Mouse (Mus musculus) stomach, postnatal 0 days (tissue): ENCODE measurements around the gene Glra1.

Source experiments
- CTCF ChIP-seq: IDR thresholded peaks from 2 replicates; pipeline ENCODE4 v1.5.1; 2016; ENCODE audit warnings: antibody characterized with exemption, low read depth, mild to moderate bottlenecking, moderate library complexity
- EP300 ChIP-seq: optimal IDR thresholded peaks from 2 replicates; pipeline ENCODE3; 2016; ENCODE audit warnings: antibody characterized with exemption

DNA sequence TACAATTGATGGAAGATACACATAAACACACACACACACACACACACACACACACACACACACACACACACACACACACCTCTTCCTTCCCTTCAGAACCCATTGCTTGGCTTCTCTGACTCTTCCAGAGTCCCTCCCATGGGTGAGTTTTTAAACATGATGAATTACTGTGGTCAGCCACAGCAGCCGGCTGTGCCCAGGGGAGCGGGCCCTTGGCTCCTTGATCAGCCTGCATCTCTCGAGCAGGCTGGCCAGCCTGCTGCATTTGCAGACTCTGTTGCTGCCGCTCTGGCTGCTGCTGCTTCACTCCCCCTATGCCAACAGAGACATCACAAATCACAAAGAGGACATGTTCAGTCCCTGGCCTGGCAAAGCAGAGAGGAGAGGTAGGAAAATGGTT is 29.0 kb upstream of the Glra1 start:
- TF ChIP-seq CTCF (no peak), EP300 (no peak)
